Mouse (Mus musculus): ENCODE data around the gene Rcor1. TPM values are rescaled to one million over a fixed set of nuclear protein-coding genes. Genes with fewer than 3 reads are reported as not detected.

Rcor1 gene
- polyA plus RNA-seq, 1 experiment from 2014 or later, result 18.2 TPM

DNA sequence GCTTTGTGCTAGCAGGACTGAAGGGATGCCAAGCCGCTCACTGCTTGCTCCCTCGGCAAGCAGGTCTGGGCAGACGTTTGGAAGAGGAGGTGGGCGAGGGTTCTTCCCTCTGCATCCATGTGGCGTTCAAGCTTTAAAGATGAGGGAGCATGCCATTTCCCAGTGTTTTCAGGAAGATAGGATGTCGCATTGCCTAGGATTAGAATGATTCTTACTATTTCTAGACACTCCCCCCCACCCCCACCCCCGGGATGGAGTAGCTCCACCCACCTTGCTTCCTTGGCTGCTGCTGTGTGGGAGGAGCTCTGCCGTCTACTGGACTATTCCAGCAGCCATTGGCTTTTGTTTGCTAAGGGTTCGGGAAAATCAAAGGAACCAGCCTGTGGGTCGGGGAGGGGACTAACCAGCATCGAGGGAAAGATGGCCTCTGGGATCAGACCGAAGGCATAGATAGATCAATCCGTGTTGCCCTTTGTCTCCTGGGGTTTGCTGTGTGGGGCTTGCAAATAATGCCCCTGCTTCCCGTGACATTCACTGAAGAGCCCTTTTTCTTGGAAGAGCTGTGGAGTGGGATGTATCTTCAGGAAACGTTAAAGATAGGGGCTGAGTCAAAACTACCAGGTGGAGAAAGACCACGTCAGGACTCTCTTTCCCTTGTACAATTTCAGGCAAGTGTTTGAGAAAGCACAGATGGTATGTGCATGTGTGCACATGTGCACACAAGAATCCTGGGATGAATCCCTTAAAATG is 123.3 kb downstream of the Rcor1 start:
- no peaks in the 10 kb centered on the region for H3K27me3 ChIP-seq (replicated peaks; ENCODE audit: control insufficient read depth, insufficient read depth, low read length)
- H3K27ac ChIP-seq (ENCODE audit: low read depth, low read length), result no peak overlapping the region
- no peak for ATAC-seq (replicated peaks; ENCODE audit: low FRiP score)
- H3K9me3 ChIP-seq (ENCODE audit: control insufficient read depth, low read length), result no peaks in the 10 kb centered on the region
- H3K4me3 ChIP-seq (ENCODE audit: low read depth, low read length), result peak overlapping the region; percentile 17; the same call in 1 of the 2 replicates
- H3K36me3 ChIP-seq (ENCODE audit: control insufficient read depth, insufficient read depth, low read length), result no peaks in the 10 kb centered on the region
- no peak for DNase-seq (ENCODE audit: low spot score)
- peak overlapping the region; percentile 56 for H3K4me2 ChIP-seq
- 15% methylated on average over 16 of the region's 16 CpGs for WGBS
- peaks cover 33% of the 10 kb centered on the region for H3K4me1 ChIP-seq (replicated peaks; ENCODE audit: control insufficient read depth, insufficient read depth, low read length)
- peak overlapping the region; percentile 52 for H3K9ac ChIP-seq (ENCODE audit: low read depth, low read length)

DNA sequence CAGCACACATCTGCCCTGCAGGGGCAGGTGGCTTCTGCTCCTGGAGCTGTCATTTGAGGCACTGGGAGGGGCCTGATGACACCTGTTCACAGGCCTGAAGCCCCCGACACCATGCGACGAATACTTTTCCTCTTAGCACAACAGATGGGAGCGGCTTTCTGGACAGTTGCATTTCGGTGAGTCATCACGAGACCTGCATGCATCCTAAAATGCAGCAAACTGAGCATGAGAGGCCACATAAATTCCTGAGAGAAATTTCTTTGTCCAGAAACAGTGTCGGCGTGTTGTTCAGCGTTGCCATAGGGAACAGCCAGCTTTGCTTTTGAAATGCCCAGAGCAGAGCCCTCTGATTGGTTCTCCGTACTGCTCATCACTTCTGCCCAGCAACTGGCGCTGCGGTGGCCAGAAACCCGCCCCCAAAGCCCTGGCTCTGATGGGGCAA is 125.2 kb downstream of the Rcor1 start:
- peak overlapping the region; percentile 55 for H3K9ac ChIP-seq (ENCODE audit: low read depth, low read length)
- WGBS, result 7% methylated on average over 13 of the region's 13 CpGs

DNA sequence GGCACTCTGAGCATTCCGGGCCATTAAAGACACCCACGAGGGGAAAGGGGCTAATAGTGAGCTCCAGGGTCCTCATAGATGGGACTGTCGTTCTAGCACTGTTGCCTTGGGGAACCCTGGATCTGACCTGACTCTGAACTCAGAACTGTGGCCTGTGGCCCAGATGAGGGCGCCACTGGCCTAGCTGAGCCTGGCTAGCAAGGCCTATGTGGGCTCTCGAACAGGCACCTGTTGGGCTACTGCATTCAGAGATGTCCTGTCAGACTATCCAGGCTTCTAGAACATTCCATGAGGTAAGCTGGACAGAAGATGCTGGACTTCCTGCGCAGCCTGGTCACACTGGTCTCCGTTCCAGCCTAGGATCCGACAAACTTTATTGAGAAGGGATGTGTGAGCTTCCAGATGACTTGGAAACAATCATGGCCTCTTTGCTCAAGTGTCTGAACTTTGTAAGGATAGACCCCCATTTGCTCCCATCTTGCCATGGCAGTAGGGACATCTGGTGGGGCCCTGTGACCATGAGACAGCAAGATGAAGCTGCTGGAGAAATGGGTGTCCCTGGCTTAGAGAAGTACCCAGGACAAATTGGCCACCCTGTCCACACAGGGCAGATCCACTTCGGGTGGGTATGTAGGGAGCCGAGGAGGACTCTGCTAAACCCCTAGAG is 126.1 kb downstream of the Rcor1 start:
- H3K9me3 ChIP-seq (ENCODE audit: control insufficient read depth, low read length), result no peaks in the 10 kb centered on the region
- DNase-seq (ENCODE audit: low spot score) (no peak), ATAC-seq (replicated peaks; ENCODE audit: low FRiP score) (peak; percentile 60; the same call in 1 of the 2 replicates)
- peak overlapping the region; percentile 73 for H3K27ac ChIP-seq (ENCODE audit: low read depth, low read length)
- peak overlapping the region; percentile 87 for H3K4me2 ChIP-seq
- no peaks in the 10 kb centered on the region for H3K36me3 ChIP-seq (ENCODE audit: control insufficient read depth, insufficient read depth, low read length)
- peaks cover 30% of the 10 kb centered on the region for H3K4me1 ChIP-seq (replicated peaks; ENCODE audit: control insufficient read depth, insufficient read depth, low read length)
- H3K4me3 ChIP-seq (ENCODE audit: low read depth, low read length), result peak overlapping the region; percentile 87
- 62% methylated on average over 10 of the region's 10 CpGs for WGBS
- H3K27me3 ChIP-seq (replicated peaks; ENCODE audit: control insufficient read depth, insufficient read depth, low read length), result no peaks in the 10 kb centered on the region
- H3K9ac ChIP-seq (ENCODE audit: low read depth, low read length), result peak overlapping the region; percentile 82

More for the DNA sequence above, 125.2 kb downstream of the Rcor1 start:
- DNase-seq (ENCODE audit: low spot score) (peak; percentile 74), ATAC-seq (replicated peaks; ENCODE audit: low FRiP score) (peak; percentile 72)
- no peak overlapping the region for H3K27ac ChIP-seq (ENCODE audit: low read depth, low read length)
- H3K4me1 ChIP-seq (replicated peaks; ENCODE audit: control insufficient read depth, insufficient read depth, low read length), result peaks cover 37% of the 10 kb centered on the region
- H3K36me3 ChIP-seq (ENCODE audit: control insufficient read depth, insufficient read depth, low read length), result no peaks in the 10 kb centered on the region
- peak overlapping the region; percentile 71 for H3K4me2 ChIP-seq
- no peaks in the 10 kb centered on the region for H3K9me3 ChIP-seq (ENCODE audit: control insufficient read depth, low read length)
- peak overlapping the region; percentile 41 for H3K4me3 ChIP-seq (ENCODE audit: low read depth, low read length)
- no peaks in the 10 kb centered on the region for H3K27me3 ChIP-seq (replicated peaks; ENCODE audit: control insufficient read depth, insufficient read depth, low read length)

Other genes starting within 250 kb of the Rcor1 start
- gene Mok, start 198.4 kb upstream of the Rcor1 start, polyA plus RNA-seq (2014; fragmentation: Nextera tagmentation; extraction: Ambion mirVana), result 1.3 and 2.1 TPM in 2 replicates
- 3.3 and 3.8 TPM in 2 replicates for gene Zfp839, start 189.1 kb upstream of the Rcor1 start, polyA plus RNA-seq (2014; fragmentation: Nextera tagmentation; extraction: Ambion mirVana)
- gene Cinp, start 150.2 kb upstream of the Rcor1 start, polyA plus RNA-seq (2014; fragmentation: Nextera tagmentation; extraction: Ambion mirVana), result 144 and 155 TPM in 2 replicates
- 4.4 and 4.7 TPM in 2 replicates for gene Tecpr2, start 150.1 kb upstream of the Rcor1 start, polyA plus RNA-seq (2014; fragmentation: Nextera tagmentation; extraction: Ambion mirVana)
- 32.9 and 33.3 TPM in 2 replicates for gene Ankrd9, start 60.3 kb upstream of the Rcor1 start, polyA plus RNA-seq (2014; fragmentation: Nextera tagmentation; extraction: Ambion mirVana)
- gene Traf3, start 127.0 kb downstream of the Rcor1 start, polyA plus RNA-seq (2014; fragmentation: Nextera tagmentation; extraction: Ambion mirVana), result 7.4 and 9.1 TPM in 2 replicates
- not detected in 2 replicates for gene 4930595D18Rik, start 145.1 kb downstream of the Rcor1 start, polyA plus RNA-seq (2014; fragmentation: Nextera tagmentation; extraction: Ambion mirVana)
- gene Amn, start 231.7 kb downstream of the Rcor1 start, polyA plus RNA-seq (2014; fragmentation: Nextera tagmentation; extraction: Ambion mirVana), result 1.0 and 1.7 TPM in 2 replicates